Mouse (Mus musculus): ENCODE measurements around the gene Sqor. TPM values are rescaled to one million over a fixed set of nuclear protein-coding genes. Genes with fewer than 3 reads are reported as not detected.

The Sqor gene
- total RNA-seq (2014; rRNA removed): 2.8 and 4.2 TPM in 2 replicates
- 2.8 and 3.6 TPM in 2 replicates for polyA plus RNA-seq (2015; fragmentation: Nextera tagmentation; extraction: Ambion mirVana)

DNA sequence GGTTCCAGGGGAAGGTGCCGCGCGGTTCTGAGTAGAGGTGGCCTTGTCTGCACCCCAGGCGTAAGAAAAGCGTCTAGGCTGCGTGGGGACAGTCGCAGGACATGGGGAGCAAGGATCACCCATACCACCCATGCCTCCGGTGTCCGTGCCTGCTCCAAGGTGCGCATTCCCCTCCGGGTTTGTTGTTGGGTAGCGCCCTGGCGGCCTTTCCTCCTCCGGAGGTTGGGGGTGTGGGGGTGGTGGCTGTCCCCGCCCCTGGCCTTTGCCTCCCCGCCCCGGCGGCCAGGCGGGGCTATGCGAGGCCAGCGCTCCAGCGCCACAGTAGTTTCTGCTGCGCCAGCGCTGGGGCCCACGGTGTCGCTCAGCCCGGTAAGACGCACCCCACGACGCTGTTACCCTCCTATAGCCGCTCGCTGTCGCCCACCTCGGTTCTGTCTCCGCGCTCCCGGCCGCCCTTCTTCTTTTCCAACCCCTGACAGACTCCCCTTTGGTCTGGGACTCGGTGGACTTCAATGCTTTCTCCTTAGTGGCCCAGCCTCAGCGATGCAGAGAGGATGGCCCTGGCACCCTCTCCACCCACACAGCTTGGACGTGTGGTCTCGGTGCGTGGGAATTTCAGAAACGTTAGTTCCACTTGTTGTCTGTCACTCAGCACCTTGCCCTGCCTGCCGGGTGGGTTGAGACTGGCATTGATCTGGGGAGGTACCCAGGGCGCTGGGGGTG, at the start of gene Sqor:
Gene Sqor, plus strand, starts transcription at position 167 of the 723 bp plus-strand sequence.
- Histone ChIP-seq H3K36me3 (ENCODE audit: insufficient read depth, low read length) (no peaks in the 10 kb centered on the region), H3K27ac (ENCODE audit: low read depth, low read length) (no peak within 1 kb of the TSS), H3K4me3 (ENCODE audit: low read depth, low read length) (peak within 1 kb of the TSS; percentile 42), H3K4me1 (ENCODE audit: insufficient read depth, low read length) (no peaks in the 10 kb centered on the region), H3K4me2 (ENCODE audit: low read depth, low read length, poor library complexity, severe bottlenecking) (peak within 1 kb of the TSS; percentile 90), H3K9ac (replicated peaks; ENCODE audit: low read length, poor library complexity, severe bottlenecking) (peak within 1 kb of the TSS; percentile 42; the same call in 1 of the 2 replicates), H3K27me3 (ENCODE audit: insufficient read depth, low read length) (peaks cover 9% of the 10 kb centered on the region), H3K9me3 (ENCODE audit: low read length) (no peaks in the 10 kb centered on the region)
- TF ChIP-seq CTCF (IDR thresholded peaks at IDR 0.05): no peak
- DNase-seq (ENCODE audit: low spot score) (peak; percentile 8), ATAC-seq (ENCODE audit: low FRiP score) (peak; percentile 44; the same call in 1 of the 2 replicates)
- under 1% methylated on average over 44 of the region's 46 CpGs for WGBS

DNA sequence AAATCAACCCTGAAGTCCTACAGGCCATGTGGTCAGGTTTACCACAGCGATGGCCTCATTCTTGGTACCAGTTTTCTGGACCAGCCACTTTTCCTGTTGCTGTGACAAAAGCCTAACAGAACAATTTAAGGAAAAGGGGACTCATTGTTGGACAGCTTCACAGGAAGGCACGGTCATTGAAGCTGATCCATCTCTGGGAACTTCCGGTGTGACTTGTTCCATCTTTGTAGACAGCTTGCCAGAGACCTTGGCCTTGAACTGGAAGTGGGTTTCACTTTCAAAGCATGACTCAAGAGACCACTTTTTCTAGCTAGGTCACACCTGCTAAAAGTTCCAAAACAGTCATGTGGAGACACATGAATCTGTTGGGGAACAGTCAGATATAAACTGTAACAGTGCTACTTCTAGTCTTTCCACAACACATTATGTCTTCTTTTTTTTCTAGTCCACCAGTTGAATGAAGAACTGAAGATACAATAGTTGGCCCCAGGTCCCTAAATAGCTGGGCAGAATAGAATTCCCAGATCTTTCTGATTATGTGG, 48.7 kb upstream of the Sqor start:
- Histone ChIP-seq H3K9ac (replicated peaks; ENCODE audit: low read length, poor library complexity, severe bottlenecking) (no peak overlapping the region), H3K36me3 (ENCODE audit: insufficient read depth, low read length) (no peaks in the 10 kb centered on the region), H3K4me3 (ENCODE audit: low read depth, low read length) (no peak overlapping the region), H3K4me1 (ENCODE audit: insufficient read depth, low read length) (no peaks in the 10 kb centered on the region), H3K4me2 (ENCODE audit: low read depth, low read length, poor library complexity, severe bottlenecking) (no peak overlapping the region), H3K9me3 (ENCODE audit: low read length) (no peaks in the 10 kb centered on the region), H3K27me3 (ENCODE audit: insufficient read depth, low read length) (no peaks in the 10 kb centered on the region), H3K27ac (ENCODE audit: low read depth, low read length) (no peak overlapping the region)
- DNase-seq (ENCODE audit: low spot score) (no peak), ATAC-seq (ENCODE audit: low FRiP score) (no peak)
- WGBS: 89% methylated on average over 3 of the region's 3 CpGs
- TF ChIP-seq CTCF (IDR thresholded peaks at IDR 0.05): no peak

DNA sequence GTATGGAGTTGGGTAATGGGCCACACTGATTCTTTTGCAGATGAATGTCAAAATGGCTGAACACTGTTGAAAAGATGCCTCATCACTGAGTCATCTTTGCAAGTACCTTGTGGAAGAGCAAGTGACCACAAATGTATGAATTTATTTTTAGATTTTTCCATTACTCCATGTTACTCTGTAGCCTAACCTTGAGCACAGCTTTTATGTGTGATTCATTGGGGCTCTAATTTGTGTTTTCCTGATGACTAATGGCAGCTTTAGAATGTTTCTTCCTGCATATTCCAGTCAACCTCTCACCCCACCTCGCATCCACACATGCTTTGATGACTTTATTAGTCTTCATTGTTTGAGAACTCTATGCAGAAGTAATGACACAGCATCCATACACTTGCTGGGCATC, 45.8 kb upstream of the Sqor start:
- ATAC-seq (ENCODE audit: low FRiP score) (no peak), DNase-seq (ENCODE audit: low spot score) (no peak)
- Histone ChIP-seq H3K4me1 (ENCODE audit: insufficient read depth, low read length) (no peaks in the 10 kb centered on the region), H3K36me3 (ENCODE audit: insufficient read depth, low read length) (no peaks in the 10 kb centered on the region), H3K4me3 (ENCODE audit: low read depth, low read length) (no peak overlapping the region), H3K9me3 (ENCODE audit: low read length) (no peaks in the 10 kb centered on the region), H3K27me3 (ENCODE audit: insufficient read depth, low read length) (no peaks in the 10 kb centered on the region), H3K27ac (ENCODE audit: low read depth, low read length) (no peak overlapping the region), H3K4me2 (ENCODE audit: low read depth, low read length, poor library complexity, severe bottlenecking) (no peak overlapping the region), H3K9ac (replicated peaks; ENCODE audit: low read length, poor library complexity, severe bottlenecking) (no peak overlapping the region)
- WGBS: 51% methylated on average over 1 of the region's 1 CpGs
- no peak for TF ChIP-seq CTCF (IDR thresholded peaks at IDR 0.05)

DNA sequence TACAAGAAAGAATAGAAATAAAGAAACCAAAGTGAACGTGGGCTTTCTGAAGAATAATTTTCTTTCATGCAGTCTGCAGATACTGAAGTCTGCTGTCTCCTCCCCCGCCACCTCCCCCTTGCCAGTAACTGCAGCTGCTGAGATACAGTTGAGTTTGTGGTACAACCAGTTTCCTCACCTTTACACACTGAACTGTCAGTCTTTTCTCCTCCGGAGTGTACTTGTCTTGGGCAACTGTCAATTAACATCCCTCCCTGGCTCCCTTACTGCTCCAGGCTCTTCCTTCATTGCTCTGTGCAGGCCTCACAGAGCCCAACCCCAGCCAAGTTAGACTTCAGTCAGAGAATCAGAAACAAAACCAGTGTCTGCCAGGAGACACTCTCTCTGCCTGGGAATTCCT, 44.5 kb upstream of the Sqor start:
- ATAC-seq (ENCODE audit: low FRiP score): no peak
- Histone ChIP-seq H3K4me1 (ENCODE audit: insufficient read depth, low read length) (no peaks in the 10 kb centered on the region), H3K9me3 (ENCODE audit: low read length) (no peaks in the 10 kb centered on the region), H3K4me3 (ENCODE audit: low read depth, low read length) (no peak overlapping the region), H3K4me2 (ENCODE audit: low read depth, low read length, poor library complexity, severe bottlenecking) (no peak overlapping the region), H3K9ac (replicated peaks; ENCODE audit: low read length, poor library complexity, severe bottlenecking) (no peak overlapping the region), H3K27me3 (ENCODE audit: insufficient read depth, low read length) (no peaks in the 10 kb centered on the region), H3K27ac (ENCODE audit: low read depth, low read length) (no peak overlapping the region), H3K36me3 (ENCODE audit: insufficient read depth, low read length) (no peaks in the 10 kb centered on the region)
- no peak for TF ChIP-seq CTCF (IDR thresholded peaks at IDR 0.05)
- 87% methylated on average over 3 of the region's 3 CpGs for WGBS
- DNase-seq (ENCODE audit: low spot score): no peak

DNA sequence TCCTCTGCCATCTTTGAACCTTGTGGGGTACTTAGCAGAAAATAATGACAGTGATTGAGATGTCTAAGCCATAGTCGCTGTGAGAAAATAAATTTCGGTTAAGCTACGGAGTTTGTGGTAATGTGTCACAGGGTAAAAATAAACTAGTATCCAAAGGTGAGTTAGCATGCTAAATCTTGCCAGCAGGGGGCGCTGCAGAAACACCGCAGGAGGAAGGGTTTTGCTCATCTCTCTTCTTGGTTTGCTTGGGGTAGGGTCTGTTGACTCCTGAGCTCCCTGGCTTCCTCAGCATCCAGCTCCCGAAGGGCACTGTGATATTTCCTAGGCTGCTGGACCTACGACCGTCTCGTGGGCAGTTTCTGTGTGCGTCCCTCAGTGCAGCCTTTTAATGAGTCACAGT, 39.4 kb upstream of the Sqor start:
- H3K27ac ChIP-seq (ENCODE audit: low read depth, low read length): no peak overlapping the region
- no peaks in the 10 kb centered on the region for H3K9me3 ChIP-seq (ENCODE audit: low read length)
- H3K27me3 ChIP-seq (ENCODE audit: insufficient read depth, low read length): no peaks in the 10 kb centered on the region
- ATAC-seq (ENCODE audit: low FRiP score): no peak
- no peak overlapping the region for H3K4me3 ChIP-seq (ENCODE audit: low read depth, low read length)
- H3K4me1 ChIP-seq (ENCODE audit: insufficient read depth, low read length): no peaks in the 10 kb centered on the region
- H3K9ac ChIP-seq (replicated peaks; ENCODE audit: low read length, poor library complexity, severe bottlenecking): no peak overlapping the region
- DNase-seq (ENCODE audit: low spot score): no peak
- WGBS: 61% methylated on average over 10 of the region's 10 CpGs
- no peaks in the 10 kb centered on the region for H3K36me3 ChIP-seq (ENCODE audit: insufficient read depth, low read length)
- TF ChIP-seq CTCF (IDR thresholded peaks at IDR 0.05): peak; percentile 57
- no peak overlapping the region for H3K4me2 ChIP-seq (ENCODE audit: low read depth, low read length, poor library complexity, severe bottlenecking)

DNA sequence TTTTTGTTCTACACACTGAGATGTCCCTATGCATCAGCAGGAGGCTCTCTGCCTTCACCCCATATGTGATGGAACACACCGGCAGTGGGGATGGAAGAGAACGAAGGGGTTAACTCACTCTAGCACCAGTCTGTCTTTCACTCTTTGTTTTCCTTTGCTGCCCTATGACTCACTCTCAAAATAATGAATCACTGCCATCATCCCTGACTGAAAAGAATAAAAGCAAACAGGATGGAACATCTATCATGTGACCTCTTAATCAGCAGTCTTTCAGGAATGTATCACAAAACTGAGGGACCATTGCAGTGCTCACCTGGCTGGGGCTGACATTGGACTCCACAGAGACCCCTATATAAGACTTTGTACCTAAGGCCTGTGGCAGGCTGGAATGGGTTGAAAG, 33.6 kb upstream of the Sqor start:
- Histone ChIP-seq H3K27me3 (ENCODE audit: insufficient read depth, low read length) (peaks cover 8% of the 10 kb centered on the region; the same call in 1 of the 2 replicates), H3K9me3 (ENCODE audit: low read length) (no peaks in the 10 kb centered on the region), H3K4me2 (ENCODE audit: low read depth, low read length, poor library complexity, severe bottlenecking) (no peak overlapping the region), H3K36me3 (ENCODE audit: insufficient read depth, low read length) (no peaks in the 10 kb centered on the region), H3K4me1 (ENCODE audit: insufficient read depth, low read length) (no peaks in the 10 kb centered on the region), H3K9ac (replicated peaks; ENCODE audit: low read length, poor library complexity, severe bottlenecking) (no peak overlapping the region), H3K27ac (ENCODE audit: low read depth, low read length) (no peak overlapping the region), H3K4me3 (ENCODE audit: low read depth, low read length) (no peak overlapping the region)
- no peak for DNase-seq (ENCODE audit: low spot score)
- no peak for ATAC-seq (ENCODE audit: low FRiP score)
- 74% methylated on average over 2 of the region's 2 CpGs for WGBS
- TF ChIP-seq CTCF (IDR thresholded peaks at IDR 0.05): no peak
